Mouse (Mus musculus) bone marrow macrophage, adult 2 months (primary cell): ENCODE measurements around the gene Morc2b.

Source experiments
- CTCF ChIP-seq: IDR thresholded peaks from 2 replicates; pipeline ENCODE4 v1.5.1; 2012; ENCODE audit warnings: low read depth, mild to moderate bottlenecking, low read length, moderate library complexity
- POLR2A ChIP-seq: IDR thresholded peaks from 2 replicates; pipeline ENCODE4 v1.6.1; 2012; ENCODE audit warnings: mild to moderate bottlenecking, low read depth, low read length, borderline replicate concordance

DNA sequence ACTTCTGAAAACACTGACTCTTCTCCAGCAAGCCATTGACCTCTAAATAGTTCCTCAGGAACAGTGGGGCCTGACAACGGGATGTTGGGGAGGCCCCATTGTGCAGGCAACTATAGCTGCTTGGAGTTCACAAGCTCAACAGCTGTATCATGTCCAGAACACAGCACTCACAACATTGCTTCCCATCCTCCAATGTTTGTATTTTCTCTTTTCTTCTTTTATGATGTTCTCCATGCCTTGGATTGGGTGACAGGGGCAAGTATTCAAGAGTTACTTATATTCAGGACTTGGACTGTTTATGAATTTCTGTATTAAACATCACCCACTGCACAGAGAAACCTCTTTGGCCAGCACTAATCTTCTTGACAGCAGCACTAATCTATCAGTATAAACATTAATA, 47.9 kb downstream of the Morc2b start:
- TF ChIP-seq CTCF (no peak), POLR2A (no peak)
